Mouse (Mus musculus) ovary, adult 10 weeks (tissue): ENCODE data around the gene Gcc2. TPM values are rescaled to one million over a fixed set of nuclear protein-coding genes. Genes with fewer than 3 reads are reported as not detected.

Experiments
- polyA plus RNA-seq: library from polyadenylated mRNA; stranded (reverse); fragments of 350-450 nt; fragmentation: Illumina TruSeq; extraction: RNeasy Lipid Tissue Mini Kit (QIAGEN cat#74804); gene quantifications from one replicate; pipeline ENCODE4 v1.2.3, GENCODE M21; 2014

Gcc2 gene
- polyA plus RNA-seq: 67.1 TPM

DNA sequence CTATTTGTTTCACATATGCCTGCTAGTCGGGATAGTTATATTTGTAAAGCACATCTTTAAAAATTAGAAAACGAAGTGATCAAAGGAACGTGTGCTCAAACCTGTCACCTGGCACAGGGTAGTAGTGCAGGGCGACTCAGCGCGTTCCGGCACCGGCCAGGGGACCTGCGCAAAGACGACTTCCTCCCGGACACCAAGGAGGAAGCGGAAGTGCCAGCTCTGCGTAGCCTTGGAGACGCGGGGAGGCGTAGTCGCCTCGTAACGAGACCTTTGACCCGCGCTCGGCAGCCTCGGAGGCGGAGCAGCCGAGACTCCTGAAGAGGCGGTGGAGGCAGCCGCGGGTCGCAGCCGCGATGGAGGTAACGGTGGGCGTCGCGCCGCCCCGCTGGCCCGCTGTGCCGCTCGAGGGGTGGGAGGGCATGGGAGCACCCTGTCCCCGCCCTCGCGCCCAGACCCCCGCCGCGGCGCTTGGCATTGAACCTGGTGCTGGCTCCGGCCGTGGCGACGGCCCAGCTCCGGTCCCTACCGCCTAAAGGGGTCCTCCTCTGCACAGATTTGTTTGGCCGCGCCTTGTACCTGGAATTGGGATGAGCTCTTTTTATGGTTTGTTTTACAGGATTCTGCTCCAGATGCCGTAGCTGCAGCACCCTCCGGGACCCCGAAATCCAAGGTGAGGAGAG is at the start of gene Gcc2:
Gene Gcc2, plus strand, starts transcription at position 285 of the 680 bp plus-strand sequence.

DNA sequence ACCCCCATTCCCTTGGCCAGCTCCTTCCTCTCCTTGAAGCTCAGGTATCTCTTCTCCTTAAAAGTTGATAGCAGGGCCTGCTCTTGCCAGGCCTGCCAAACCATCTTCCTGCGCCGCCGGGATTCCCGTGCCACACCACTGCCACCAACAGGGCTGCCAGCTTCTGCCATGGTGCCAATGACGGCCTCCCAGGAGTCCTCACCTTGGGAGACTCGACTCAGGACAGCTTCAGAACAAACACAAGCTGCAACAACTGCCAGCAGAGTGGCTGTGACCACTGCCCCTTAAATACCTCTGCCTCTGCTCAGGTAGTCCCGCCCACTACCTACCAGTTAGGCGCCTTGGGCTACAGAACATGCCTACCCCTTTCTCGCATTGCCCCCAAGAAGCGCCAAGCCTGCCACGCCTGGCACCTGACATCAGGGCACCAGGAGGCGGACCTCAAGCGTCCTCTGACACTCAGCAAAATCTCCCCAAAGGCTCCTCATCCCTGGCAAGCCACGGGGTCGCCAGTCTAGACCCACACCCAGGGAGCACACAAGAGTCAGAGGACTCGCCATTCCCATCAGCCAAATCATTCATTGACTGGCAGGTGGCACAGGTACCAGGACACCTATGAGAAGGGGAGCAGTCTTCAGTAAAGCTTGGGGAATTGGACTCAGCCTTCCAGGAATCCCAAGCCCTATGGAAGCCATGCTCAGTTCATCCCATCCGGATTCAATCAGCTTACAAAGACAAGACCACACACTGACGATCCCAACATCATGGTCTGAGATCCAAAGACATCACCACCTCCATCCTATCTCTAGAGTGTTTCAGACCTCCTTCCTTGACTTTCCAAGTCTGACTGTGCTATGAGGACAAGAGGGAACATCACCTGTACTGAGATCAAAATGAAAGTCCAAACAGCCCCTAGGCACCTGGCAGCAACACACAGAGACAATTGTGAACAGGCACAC is 30.2 kb upstream of the Gcc2 start, which contains the start of gene AW822073:
Gene AW822073, minus strand, starts transcription at position 104 of the 959 bp plus-strand sequence.

DNA sequence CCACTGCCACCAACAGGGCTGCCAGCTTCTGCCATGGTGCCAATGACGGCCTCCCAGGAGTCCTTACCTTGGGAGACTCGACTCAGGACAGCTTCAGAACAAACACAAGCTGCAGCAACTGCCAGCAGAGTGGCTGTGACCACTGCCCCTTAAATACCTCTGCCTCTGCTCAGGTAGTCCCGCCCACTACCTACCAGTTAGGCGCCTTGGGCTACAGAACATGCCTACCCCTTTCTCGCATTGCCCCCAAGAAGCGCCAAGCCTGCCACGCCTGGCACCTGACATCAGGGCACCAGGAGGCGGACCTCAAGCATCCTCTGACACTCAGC is 22.7 kb upstream of the Gcc2 start, which contains the start of gene Duxf3:
Gene Duxf3, minus strand, starts transcription at position 35 of the 329 bp plus-strand sequence.

DNA sequence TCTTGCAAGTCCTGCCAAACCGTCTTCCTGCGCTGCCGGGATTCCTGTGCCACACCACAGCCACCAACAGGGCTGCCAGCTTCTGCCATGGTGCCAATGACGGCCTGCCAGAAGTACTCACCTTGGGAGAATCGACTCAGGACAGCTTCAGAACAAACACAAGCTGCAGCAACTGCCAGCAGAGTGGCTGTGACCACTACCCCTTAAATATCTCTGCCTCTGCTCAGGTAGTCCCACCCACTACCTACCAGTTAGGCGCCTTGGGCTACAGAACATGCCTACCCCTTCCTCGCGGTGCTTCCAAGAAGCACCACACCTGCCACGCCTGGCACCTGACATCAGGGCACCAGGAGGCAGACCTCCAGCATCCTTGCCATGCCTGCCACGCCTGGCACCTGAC is 18.7 kb upstream of the Gcc2 start, which contains the start of gene Gm4981:
Gene Gm4981, minus strand, starts transcription at position 89 of the 400 bp plus-strand sequence.

DNA sequence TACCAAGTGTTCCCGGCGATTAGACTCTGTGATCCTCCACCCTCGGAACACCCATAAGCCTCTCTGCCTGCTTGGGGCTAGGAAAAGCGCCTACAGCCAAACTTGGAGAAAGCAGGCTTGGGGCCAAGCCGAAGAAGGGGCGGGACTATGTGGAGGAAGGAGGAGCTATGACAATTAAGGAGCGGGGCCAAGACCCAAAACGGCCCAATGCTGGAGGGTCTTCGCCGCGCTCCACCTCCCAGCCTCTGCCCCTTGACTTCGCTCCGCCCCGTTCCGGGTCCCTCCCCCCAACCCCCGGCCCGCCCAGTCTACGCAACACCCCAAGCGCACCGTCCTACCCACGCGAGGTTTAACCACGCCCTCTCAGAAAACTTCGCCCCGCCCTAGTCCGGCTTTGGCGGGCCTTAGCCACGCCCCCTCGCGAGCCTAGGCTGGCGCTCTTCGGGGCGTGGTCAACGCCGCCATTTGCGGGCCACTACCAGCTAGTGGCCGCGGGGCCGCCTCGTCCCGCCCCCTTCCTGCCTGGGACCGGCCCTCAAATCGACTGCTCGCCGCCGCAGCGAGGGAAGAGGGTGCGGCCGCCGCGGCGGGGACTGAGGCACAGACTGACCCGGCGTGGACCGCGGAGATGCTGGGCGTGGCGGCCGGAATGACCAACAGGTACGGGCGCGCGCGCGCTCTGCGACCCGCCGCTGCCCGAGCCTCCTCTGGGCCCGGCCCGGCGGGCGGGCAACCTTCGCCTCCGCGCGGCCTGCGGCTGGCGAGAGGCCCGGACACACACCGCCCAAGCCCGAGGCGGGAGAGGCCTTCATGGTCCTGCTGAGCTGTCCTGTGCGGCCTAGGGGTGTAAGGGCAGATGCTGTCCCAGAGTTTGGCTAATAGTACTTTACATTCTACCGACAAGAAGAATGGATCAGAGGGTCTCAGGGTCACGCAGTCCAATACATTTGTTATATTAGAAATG is 68.0 kb downstream of the Gcc2 start, which contains the start of gene Lims1:
Gene Lims1, plus strand, starts transcription at position 439 of the 964 bp plus-strand sequence.

Other genes with a start within 250 kb of the Gcc2 start
- not detected for gene AW822073, start 30.6 kb upstream of the Gcc2 start, polyA plus RNA-seq
- gene Duxf3, start 22.8 kb upstream of the Gcc2 start, polyA plus RNA-seq: not detected
- not detected for gene Gm4981, start 18.8 kb upstream of the Gcc2 start, polyA plus RNA-seq
- 260 TPM for gene Lims1, start 68.0 kb downstream of the Gcc2 start, polyA plus RNA-seq
- 214 TPM for gene Ranbp2, start 191.4 kb downstream of the Gcc2 start, polyA plus RNA-seq
- 9.2 TPM for gene Ccdc138, start 242.5 kb downstream of the Gcc2 start, polyA plus RNA-seq